Mouse (Mus musculus): Measurements from ENCODE around the gene Ppil6.
A peak's percentile ranks its signal among the peaks of the same experiment; 100 is the strongest.

Ppil6 gene

DNA sequence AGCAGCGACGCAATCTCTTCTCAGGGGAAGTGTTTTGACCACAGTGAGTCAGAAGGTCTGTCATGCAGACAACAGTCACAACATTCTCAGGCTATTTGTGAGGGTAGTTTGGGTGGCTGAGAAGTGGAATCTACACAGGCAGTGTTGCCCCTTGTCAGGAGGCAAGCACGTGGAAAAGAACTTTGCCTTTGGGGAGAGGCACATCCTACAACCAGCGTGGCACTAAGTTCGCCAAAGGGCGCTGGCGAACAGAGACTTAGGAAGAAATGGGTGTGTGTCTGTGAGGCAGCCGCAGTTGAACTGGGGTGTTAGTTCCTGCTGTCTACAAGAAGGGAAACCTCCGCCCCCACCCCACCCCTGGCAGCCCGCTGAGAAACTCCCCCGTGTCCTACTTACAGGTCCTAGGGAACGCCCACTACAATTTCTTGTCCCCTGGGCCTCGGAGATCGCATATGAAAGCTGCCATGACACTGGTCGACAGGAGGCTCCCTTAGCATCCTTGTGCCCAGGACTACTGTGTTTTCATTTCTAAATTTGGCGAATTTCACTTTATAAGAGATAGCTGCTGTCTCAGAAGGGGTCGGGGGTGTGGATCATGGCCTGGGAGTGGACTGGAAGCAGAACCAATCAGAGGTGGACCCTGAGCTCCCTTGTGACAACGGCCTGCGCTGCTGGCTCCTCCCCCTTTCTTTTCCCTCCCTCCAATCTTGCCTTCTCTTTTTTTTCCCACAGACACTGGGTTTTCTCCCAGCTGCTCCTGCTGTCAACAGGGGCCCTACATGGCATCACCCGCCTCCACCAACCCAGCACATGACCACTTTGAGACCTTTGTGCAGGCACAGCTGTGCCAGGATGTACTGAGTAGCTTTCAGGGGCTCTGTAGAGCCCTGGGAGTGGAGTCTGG is 12.7 kb upstream of the Ppil6 start:
- no peak for DNase-seq (ENCODE audit: low spot score in 2 of 2)

DNA sequence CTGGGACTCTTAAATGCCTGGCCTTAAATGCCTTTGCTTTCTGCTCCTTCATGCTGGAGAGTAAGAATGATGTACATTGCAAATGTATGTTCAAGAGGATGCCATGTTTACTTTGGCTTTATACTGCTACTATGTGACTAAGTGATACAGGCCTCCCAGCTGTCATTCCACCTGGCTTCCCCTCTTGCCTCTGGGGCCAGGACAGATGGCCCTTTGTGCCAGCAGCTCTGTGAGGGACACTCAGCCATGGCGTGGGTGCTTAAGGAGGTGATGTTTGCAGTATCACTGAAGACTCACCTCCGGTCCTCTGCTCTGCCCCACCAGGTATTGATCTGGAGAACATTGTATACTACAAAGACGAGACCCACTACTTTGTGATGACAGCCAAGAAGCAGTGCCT is 10.3 kb upstream of the Ppil6 start:
- DNase-seq (ENCODE audit: low spot score in 2 of 2) = no peak

DNA sequence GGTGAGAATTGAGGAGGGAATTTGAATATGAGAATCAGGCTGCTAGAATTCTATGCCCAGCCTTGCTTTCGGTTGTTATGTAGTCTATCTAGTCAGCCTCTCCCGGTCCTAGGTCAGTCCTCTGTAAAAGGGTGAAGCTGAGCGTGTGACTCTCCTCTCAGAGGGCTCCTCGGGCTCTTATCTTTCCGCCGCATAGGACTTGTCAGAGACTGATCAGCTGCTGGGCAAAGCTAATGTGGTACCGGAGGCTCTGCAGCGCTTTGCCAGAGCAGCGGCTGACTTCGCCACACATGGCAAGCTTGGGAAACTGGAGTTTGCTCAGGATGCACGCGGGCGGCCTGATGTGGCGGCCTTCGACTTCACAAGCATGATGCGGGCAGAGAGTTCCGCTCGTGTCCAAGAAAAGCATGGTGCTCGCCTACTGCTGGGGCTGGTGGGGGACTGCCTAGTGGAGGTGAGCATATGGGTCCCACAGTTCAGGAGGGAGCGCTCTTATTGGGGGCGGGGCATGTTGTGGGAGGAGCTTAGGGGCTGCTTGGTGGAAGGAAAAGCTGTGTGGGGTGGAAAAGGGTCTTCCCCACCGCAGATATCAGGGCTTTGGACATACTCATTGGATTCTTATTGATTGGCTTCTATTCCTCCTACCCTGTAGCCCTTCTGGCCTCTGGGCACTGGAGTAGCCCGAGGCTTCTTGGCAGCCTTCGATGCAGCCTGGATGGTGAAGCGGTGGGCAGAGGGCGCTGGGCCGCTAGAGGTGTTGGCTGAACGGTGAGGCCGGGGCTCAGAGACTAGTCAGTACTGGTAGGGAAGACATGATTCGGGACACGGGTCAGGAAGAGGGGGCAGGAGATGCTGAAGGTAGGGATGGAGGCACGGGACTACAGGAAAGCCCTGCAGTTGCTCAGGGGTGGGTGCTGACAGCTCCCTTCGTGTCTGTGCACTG is 9.0 kb upstream of the Ppil6 start:
- DNase-seq (ENCODE audit: low spot score in 2 of 2) = no peak

DNA sequence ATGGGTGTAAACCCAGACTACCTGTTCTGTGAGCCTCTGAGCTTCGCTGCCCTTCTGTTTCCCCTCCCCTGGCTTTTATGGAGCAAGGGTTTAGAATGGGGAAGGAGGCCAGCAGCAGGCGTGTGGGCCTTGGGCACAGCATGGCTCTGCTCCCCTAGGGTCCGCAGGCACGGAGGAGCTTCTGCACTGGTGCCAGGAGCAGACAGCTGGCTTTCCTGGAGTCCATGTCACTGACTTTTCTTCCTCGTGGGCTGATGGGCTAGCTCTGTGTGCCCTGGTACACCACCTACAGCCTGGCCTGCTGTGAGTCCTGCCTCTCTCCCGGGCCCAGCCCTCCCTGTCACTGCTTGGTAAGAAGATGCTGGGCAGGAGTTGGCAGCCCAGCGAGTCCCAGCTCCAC is 7.8 kb upstream of the Ppil6 start:
- no peak for DNase-seq (ENCODE audit: low spot score in 2 of 2)

DNA sequence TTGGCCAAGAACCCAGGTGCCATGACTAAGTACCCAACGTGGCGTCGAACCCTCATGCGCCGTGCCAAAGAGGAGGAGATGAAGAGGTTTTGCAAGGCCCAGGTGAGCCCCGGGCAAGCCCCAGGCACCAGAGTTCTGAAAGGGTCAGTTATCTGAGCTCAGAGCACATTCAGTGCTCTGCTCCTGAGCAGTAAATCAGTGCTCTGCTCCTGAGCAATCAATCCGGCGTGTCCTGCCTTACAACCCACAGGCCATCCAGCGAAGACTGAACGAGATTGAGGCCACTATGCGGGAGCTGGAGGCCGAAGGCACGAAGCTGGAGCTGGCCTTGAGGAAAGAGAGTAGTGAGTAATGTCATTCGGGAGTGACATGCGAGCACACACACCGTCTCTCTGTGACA is 4.5 kb upstream of the Ppil6 start:
- DNase-seq (ENCODE audit: low spot score in 2 of 2) = no peak

DNA sequence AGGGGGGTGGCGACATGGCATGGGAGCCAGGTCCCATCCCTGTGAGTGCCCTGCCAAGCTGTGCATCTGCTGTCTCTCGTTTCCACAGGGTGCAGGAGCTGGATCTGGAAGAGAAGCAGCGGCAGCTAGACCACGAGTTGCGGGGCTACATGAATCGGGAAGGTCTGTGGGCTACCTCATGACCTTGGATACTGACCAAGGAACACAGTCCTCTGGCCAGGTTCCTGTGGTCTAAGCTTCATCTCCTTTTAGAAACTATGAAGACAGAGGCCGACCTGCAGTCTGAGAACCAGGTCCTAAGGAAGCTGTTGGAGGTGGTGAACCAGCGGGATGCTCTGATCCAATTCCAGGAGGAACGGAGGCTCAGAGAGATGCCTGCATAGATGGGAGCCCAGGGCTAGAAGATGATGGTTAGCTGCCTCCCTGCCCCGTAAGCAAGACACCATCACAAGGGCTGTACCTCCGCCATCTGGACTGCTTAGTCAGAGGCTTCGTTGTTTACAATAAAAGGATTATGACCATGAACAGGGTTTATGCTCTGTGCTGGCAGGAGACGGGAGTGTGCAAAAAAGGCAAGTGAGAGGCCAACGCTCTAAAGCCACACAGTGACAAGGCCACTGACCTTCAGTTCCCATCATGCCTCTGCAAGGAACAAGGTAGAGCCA is 3.6 kb upstream of the Ppil6 start:
- no peak for DNase-seq (ENCODE audit: low spot score in 2 of 2)

DNA sequence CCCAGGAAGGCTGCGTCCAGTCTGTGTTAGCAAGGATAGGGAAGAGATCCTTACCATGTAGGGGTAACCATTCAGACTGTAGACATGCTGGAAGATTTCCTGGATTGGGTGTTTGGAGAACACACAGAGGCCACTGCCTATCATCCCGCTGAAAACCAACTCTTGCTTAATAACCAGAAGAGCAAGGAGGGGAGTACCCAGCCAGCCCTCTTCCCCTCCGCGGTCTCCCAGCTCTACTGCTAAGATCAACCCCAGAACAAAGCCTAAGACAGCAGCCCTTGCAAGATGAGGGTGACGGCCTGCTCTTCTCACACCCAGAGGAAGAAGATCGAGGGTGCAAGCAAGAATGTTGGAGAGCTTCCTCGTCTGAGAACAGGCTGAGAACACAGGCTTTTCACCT is 1.4 kb upstream of the Ppil6 start:
- no peak for DNase-seq (ENCODE audit: low spot score in 2 of 2)

DNA sequence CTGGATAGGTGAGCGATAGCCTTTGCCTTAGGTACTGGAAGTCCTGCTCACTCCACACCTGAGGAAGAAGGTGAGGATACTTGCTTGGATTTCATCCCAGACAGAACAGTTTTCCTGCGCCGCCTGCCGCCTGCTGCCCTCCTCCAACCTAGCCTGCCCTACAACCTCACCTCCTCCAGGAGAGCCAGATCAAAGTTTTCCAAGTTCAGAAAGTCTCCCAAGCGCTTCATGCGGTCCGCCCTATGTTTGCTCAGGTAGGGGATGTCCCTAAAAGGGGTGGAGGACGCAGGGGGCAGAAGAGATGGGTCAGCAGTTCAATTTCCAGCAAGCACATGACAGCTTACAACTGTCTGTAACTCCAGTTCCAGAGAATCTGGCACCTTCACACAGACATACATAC is 945 bp upstream of the Ppil6 start:
- no peak for DNase-seq (ENCODE audit: low spot score in 2 of 2)

DNA sequence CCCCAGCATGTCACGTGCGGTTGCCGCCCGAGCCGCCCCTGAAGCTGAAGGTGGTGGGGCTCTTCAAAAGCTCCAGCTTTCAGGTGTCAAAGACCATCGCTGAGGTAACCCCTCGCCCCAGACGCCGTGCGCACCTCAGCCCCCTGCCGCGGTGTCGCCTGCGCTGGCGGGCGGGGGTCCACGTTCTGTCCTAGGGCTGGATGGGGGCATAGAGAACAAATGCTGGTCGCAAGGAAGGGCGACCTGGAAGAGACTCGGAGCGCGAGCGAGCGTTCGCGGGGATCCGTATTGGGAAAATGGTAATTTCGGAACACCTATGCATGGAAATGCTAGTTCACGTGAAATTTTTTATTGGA is 257 bp downstream of the Ppil6 start:
- DNase-seq (ENCODE audit: low spot score in 2 of 2) = no peak

DNA sequence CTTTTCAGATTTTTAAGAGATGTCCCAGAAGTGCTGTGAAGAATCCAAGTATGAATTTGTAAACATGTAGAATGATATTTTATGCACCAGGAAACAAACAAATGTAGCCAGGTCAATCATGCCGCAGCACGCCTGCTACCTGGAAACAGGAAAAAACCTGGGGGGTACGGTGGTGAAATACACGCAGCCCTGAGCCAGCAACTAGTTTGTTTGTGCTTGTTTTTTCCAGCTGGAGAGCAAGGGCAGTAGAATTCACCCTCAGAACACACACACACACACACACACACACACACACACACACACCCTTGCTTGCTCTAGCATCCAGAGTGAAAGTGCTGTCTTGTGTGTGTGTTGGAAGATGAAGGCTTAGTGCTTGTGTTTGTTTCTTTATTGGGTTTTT is 872 bp downstream of the Ppil6 start:
- no peak for DNase-seq (ENCODE audit: low spot score in 2 of 2)

DNA sequence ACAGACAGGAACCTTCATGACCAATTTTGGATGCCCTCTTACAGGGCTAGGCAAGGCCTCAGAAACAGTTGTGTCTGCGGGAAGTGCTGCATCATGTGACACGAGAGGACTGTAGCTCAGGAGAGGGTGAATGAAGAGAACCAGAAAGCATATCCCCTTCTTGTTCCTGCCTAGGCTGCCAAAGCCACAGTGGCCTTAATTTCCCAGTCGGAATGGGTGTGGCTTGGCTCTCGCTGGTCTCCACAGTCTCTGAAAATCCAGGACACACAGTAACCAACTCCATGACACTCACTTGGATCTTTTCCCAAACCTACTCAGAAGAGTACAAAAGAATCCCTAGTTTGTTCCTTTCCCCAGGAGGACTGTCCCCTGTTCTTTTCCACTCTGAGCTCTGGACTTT is 10.7 kb downstream of the Ppil6 start:
- DNase-seq (ENCODE audit: low spot score in 2 of 2) = no peak

DNA sequence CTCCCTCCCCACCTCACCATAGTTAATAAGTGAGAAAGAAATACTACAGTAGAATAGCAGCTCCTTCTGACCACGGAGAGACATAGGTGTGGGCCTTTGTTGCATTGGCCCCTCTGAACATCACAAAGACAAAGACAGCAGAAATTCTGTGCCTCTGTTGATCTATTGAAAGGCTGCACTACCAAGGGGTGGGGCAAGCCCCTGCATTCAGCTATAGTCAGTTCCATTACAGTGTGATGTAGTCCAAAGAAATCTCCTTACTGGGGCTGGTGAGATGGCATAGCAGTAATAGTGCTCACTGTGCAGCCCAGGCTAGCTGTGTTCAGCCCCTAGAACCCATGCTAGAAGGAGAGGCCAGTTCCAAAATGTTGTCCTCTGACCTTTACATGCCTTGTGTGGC is 14.8 kb downstream of the Ppil6 start:
- DNase-seq (ENCODE audit: low spot score in 2 of 2) = no peak

DNA sequence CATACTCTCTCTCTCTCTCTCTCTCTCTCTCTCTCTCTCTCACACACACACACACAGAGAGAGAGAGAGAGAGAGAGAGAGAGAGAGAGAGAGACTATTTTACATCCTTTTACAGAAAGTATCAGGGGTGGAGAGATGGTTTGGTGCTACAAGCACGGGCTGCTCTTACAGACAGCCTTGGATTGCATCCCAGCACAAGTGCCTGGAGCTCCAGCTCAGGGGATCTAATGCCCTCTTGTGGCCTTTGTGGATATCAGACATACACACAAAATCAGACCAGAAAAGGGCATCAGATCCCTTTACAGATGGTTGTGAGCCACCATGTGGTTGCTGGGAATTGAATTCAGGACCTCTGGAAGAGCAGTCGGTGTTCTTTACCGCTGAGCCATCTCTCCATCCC is 15.2 kb downstream of the Ppil6 start:
- DNase-seq (ENCODE audit: low spot score in 2 of 2) = peak in 1 of 2 experiments; percentile 52

DNA sequence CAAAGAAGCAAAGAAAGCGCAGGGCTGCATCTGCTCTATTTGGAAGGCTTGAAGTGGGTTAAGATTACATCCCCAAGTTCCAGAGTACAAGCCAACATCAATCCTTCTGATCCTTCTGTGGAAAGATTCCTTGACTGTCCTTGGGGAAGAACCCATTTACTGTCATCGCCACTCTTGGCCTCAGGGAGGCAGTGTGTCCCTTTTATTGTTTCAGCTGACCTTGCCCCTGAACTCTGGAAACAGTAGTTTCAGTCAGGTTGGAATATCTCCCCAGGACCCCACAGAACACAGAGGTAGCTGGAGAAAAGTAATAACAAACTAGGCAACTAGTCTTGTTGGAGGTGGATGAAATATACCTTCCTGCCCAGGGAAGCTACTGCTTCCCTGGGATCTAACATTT is 18.9 kb downstream of the Ppil6 start:
- DNase-seq (ENCODE audit: low spot score in 2 of 2) = no peak

DNA sequence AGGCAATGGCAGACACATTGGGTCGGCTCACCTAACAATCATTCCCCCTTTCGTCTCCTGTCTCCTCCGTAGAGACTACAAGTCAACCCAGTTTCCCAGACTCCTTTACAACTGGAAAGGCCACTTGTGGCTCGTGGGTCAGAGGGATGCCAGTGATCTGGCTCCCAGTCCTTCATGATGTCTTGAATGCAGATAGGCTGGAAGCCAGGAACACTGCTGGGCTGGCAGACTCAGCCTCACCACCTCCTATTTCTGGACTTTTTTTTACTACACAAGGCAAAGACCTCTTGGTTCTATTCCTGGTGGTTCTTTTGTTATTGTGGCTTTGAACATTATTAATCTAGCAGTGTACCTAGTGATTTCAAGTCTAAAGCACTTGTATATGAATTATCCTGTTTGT is 24.1 kb downstream of the Ppil6 start:
- no peak for DNase-seq (ENCODE audit: low spot score in 2 of 2)

DNA sequence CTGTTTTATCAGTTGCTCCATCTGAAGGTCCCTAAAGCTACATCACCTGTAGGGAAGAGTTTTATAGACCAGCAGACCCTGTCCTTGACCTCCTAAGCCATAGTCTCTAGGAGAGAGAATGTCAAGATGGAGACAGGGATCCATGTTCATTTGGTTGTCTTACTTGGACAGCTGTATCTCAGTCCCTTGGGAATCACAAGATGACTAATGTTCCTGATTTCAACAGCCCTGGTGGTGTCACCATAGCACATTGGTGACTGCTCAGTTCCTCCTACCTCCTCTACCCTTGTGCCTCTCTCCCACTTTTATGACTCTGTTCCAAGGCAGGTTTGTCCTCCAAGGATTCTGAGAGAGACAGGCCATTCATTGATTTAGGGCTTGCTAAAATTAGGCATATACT is 24.7 kb downstream of the Ppil6 start:
- DNase-seq (ENCODE audit: low spot score in 2 of 2) = no peak

DNA sequence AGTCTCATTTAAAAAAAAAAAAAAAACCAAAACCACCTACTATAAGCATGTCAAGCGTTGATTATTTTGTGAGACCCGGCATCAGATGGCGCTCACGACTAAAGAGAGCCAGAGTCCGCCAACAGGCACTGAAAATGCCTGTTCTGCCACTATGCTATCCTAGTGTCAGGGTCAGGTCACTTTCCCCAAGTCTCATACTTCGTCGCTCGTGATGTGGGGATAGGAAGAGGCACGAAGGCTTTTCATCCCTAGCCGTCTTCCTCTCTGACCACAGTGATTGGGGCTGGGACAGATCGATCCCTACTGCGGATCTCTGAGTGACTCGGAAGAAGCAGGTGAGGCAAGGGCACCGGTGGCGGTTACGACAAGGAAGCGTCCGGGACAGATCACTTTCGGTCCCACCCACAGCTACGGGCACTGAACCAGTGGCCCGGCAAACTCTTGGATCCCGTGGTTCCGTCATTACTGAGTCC is 28.3 kb downstream of the Ppil6 start:
- DNase-seq (ENCODE audit: low spot score in 2 of 2) = peak; percentile 35 to 47

DNA sequence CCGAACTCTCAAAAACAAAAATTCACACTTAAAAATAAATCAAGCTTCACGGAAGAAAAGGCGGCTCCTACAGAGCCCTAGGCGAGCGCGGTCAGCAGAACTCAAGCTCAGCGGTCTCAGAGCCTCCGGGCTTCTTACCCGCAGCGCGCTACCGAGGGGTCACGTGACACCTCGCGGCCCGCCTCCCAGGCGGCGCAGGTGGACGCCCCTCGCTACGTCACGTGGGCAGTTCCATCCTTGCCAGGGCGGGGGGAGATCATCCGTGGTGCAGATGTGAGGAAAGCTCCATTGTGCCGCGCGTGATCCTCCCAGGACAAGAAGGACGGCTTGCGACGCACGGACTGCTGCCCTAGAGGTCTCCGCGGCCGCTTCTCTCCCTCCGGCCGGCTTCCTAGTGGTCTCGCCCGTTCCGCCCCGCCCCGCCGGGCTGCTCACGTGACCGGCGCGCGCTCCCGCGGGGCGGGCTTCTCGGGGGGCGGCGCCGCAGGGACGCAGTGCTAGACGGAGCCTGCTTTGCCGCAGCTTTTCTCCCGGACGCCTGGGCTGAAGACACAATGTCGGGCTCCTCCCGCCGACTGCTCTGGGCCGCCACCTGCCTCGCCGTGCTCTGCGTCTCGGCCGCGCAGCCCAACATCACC is 28.9 kb downstream of the Ppil6 start, which contains the start of gene Cd164:
Gene Cd164 (plus strand): TSS at position 434 of the 638 bp plus-strand sequence.
- DNase-seq (ENCODE audit: low spot score in 2 of 2) = peak; percentile 78 to 87

DNA sequence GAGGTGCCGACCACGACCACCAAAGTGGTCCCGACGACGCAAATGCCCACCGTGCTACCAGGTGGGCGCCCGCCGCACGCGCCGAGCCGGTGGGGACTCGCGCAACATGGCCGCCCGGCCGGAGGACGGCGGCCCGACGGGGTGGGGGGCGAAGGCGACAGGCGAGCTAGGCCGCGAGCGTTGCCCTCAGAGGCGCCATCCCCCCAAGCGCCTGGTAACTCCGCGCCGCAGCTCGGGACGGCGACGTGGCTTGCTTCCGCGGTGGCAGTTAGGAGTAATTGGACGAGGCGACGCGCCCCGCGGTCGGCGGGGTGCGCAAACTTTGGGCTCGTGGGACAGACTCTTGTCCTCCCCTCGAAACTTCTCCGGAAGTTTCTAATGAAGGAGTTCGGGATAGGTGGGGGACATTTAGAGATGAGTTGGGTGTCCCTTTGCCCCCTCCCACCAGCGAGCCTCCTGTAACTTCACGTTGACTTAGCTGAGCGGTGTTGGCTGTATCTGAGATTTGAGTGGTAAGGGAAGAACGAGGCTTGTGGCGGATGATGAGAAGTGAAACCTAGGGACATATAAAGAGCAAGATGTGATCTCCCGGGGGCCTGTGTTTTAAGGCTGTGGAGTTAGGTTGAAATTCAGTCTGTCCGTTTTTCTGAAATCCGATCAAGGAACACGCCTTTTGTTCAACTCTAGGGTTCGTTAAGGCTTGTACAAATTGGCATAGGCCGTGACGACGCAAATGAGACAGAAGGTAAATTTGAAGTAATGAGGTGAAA is 29.6 kb downstream of the Ppil6 start:
- DNase-seq (ENCODE audit: low spot score in 2 of 2) = peak; percentile 14 to 22

DNA sequence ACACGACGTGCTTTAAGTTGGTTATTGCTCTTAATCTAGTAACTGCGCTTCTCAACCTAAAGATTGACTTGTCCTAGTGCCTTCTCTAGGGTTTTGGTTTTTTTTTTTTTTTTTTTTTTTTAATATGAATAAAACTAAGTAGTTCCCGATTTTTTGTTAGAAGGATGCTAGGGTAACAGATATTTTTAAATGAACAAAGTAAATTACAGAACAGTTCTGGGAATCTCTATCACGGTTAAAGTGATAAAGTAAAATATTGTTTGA is 30.1 kb downstream of the Ppil6 start:
- DNase-seq (ENCODE audit: low spot score in 2 of 2) = no peak

DNA sequence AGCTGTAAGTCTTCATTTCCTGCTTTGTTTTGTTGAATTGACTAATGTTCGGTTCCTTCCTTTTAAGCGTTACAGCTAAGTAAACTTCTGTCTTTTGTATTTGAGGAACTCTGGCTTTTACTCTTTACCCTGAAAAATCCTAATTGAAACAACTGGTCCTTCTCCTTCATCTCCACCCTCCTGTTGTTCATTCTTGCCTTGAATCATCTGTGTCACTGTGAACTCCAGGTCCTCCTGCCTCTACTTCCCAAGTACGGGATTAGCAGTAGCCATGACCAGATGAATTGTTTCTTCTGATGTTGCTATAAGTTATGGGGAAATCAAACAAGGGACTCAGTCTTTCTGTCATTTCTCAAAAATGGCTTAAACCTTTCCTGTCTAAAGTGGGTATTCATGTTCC is 33.1 kb downstream of the Ppil6 start:
- no peak for DNase-seq (ENCODE audit: low spot score in 2 of 2)
